Comparison of ENCODE assay signal across 12 mouse cellular contexts in the genomic region with DNA sequence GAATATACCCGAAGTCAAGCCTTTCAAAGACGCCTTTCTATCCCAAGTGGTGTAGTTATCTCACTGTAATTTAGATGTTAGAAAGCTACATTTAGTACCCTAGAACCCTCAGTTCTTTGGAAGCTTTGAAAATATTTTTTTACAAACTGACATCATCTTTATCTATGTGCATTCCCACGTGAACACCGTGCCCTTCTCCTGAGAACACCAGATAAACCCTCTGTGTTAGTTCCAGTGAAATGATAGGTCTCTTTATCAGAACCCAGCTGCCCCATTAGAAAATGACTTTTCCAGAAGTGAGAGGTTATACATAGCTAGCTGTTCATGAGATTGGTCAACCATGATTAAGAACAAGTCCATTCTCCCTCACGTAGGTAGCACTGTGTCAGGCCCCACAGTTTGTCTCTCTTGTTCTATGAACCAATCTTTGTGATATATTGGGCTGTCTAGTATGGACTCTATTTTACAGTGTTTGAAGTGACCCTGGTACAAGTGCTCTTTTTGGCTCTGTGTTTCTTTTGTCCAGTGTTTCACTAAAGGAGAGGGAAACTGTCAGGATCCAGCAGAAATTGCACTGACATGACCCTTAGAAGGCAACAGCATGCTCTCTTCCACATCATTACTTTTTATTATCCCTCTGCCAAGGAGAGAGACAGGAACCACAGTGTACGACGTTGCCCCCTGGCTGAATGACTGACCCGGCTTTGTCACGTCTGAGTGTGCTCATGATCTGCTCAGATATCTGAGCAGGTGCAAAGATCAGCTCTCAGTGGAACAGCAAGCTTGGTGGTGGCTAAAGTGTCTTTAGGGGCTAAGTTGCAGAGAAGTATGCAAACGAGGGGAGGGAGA.
DNase-seq lines count a peak whose midpoint lies in the region; ATAC-seq and TF ChIP-seq lines count a peak whose summit lies in the region.
"Had no signal": no experiment of that assay in that cellular context is flagged by ENCODE, and none has a peak within 500 bp of the region (broad histone marks: within the 10 kb centered on the region; RNA-seq: fewer than 3 reads in every experiment).

No protein-coding gene starts in this region.

- 33% methylated on average over 10 of the region's 10 CpGs for WGBS in kidney, postnatal 0 days
- 51% methylated on average over 10 of the region's 10 CpGs for WGBS in liver, postnatal 0 days (ENCODE audit: insufficient replicate concordance)

- H3K4me2 ChIP-seq in kidney, postnatal 0 days (ENCODE audit: low read length) = no peak overlapping the region
- H3K4me2 ChIP-seq in liver, postnatal 0 days (ENCODE audit: low read depth, low read length) = peak overlapping the region; percentile 40
- H3K4me2 ChIP-seq: forebrain, embryonic 13.5 days; heart, embryonic 15.5 days had no signal

- CTCF ChIA-PET in Patski (lab: Charles Lee) = interaction anchor here (1.3 kb wide), 1 partner anchor 11 kb away, joined by 3 read pairs; no protein-coding TSS in a partner anchor

- no peaks in the 10 kb centered on the region for H3K36me3 ChIP-seq in kidney, postnatal 0 days (ENCODE audit: insufficient read depth, low read length)
- no peaks in the 10 kb centered on the region for H3K36me3 ChIP-seq in liver, postnatal 0 days (replicated peaks; ENCODE audit: insufficient read depth, low read length)
- H3K36me3 ChIP-seq: heart, embryonic 15.5 days had no signal

- no peaks in the 10 kb centered on the region for H3K9me3 ChIP-seq in kidney, postnatal 0 days (replicated peaks; ENCODE audit: low read length)
- H3K9me3 ChIP-seq in liver, postnatal 0 days (ENCODE audit: low read length) = no peaks in the 10 kb centered on the region
- H3K9me3 ChIP-seq: forebrain, embryonic 13.5 days; heart, embryonic 15.5 days had no signal

- 0 out of 2 replicates have a peak, but pooled peaks cover 7% of the 10 kb centered on the region for H3K4me1 ChIP-seq in kidney, postnatal 0 days (replicated peaks; ENCODE audit: insufficient read depth, low read length)
- H3K4me1 ChIP-seq in liver, postnatal 0 days (ENCODE audit: insufficient read depth) = peaks cover 15% of the 10 kb centered on the region
- H3K4me1 ChIP-seq: heart, embryonic 15.5 days had no signal

- TF ChIP-seq CTCF in kidney, postnatal 0 days (IDR thresholded peaks at IDR 0.05; ENCODE audit: low read depth) = peak; percentile 30; the same call in 1 of the 2 replicates
- no peak for TF ChIP-seq CTCF in Patski (IDR thresholded peaks at IDR 0.05)
- no peak for TF ChIP-seq CTCF in liver, postnatal 0 days (IDR thresholded peaks at IDR 0.05; ENCODE audit: low read depth)

- in situ Hi-C loops in Patski (cut with MboI; ENCODE audit: low pct_unique_long_range_greater_than_20kb) = no loop called here

- peak; percentile 90 for ATAC-seq in kidney, postnatal 0 days (replicated peaks; ENCODE audit: low FRiP score, low read depth)
- peak; percentile 60 for ATAC-seq in Patski
- peak; percentile 47; the same call in 1 of the 2 replicates for ATAC-seq in common myeloid progenitor, adult 5-6 weeks (replicated peaks; ENCODE audit: low read depth, poor library complexity, severe bottlenecking)
- ATAC-seq in liver, postnatal 0 days = peak; percentile 92
- ATAC-seq in CD4-positive, CD25-positive, alpha-beta regulatory T cell, adult 4 months = no peak
- ATAC-seq: activated CD4-positive, CD25-positive, alpha-beta regulatory T cell, adult 4 months; forebrain, embryonic 13.5 days; lung, postnatal 0 days had no signal

- TF ChIP-seq EP300 in liver, postnatal 0 days (IDR thresholded peaks at IDR 0.05; ENCODE audit: low read depth) = peak; percentile 98

- no peaks in the 10 kb centered on the region for H3K27me3 ChIP-seq in kidney, postnatal 0 days (ENCODE audit: insufficient read depth, low read length)
- peaks cover 2% of the 10 kb centered on the region for H3K27me3 ChIP-seq in Patski
- H3K27me3 ChIP-seq in liver, postnatal 0 days (ENCODE audit: insufficient read depth, low read length) = no peaks in the 10 kb centered on the region
- H3K27me3 ChIP-seq: forebrain, embryonic 13.5 days; heart, embryonic 15.5 days had no signal

- H3K27ac ChIP-seq in kidney, postnatal 0 days = no peak overlapping the region
- H3K27ac ChIP-seq in liver, postnatal 0 days (ENCODE audit: low read depth) = peak overlapping the region; percentile 44
- H3K27ac ChIP-seq: forebrain, embryonic 13.5 days; heart, embryonic 15.5 days had no signal

- H3K9ac ChIP-seq in kidney, postnatal 0 days (ENCODE audit: low read depth, low read length) = no peak overlapping the region
- no peak overlapping the region for H3K9ac ChIP-seq in liver, postnatal 0 days (replicated peaks)
- H3K9ac ChIP-seq: forebrain, embryonic 13.5 days; heart, embryonic 15.5 days had no signal

- POLR2A ChIA-PET in Patski (lab: Charles Lee) = no interaction called here

- no peak overlapping the region for H3K4me3 ChIP-seq in kidney, postnatal 0 days (replicated peaks; ENCODE audit: low read depth, low read length)
- no peak overlapping the region for H3K4me3 ChIP-seq in liver, postnatal 0 days (ENCODE audit: low read depth, low read length)
- H3K4me3 ChIP-seq: forebrain, embryonic 13.5 days; heart, embryonic 15.5 days had no signal

- DNase-seq in kidney, postnatal 0 days (ENCODE audit: low spot score) = peak; percentile 87
- DNase-seq in kidney, postnatal 25 days = no peak
- DNase-seq in Patski (ENCODE audit: low read depth, low spot score) = no peak
- DNase-seq in liver, postnatal 0 days = no peak
- no peak for DNase-seq in heart, adult 9 months (ENCODE audit: low spot score in 2 of 2)
- DNase-seq: right cerebral cortex, postnatal 4 days had no signal
